Mouse (Mus musculus): Measurements from ENCODE around the gene Pfn1.

The Pfn1 gene

GRCm38 (mm10) chr11:70638714-70639278 is 15.6 kb downstream of the Pfn1 start, which contains the start of gene Gp1ba:
TSS of gene Gp1ba (plus strand) at chr11:70639122.
- DNase-seq (ENCODE audit: low read depth in 1 of 2, low spot score in 2 of 2), result no peak

- no peak for DNase-seq (ENCODE audit: low read depth in 1 of 2, low spot score in 2 of 2)
Observed at GRCm38 (mm10) chr11:70638293-70638692, 16.2 kb downstream of the Pfn1 start.

- no peak for DNase-seq (ENCODE audit: low read depth in 1 of 2, low spot score in 2 of 2)
Observed at GRCm38 (mm10) chr11:70637764-70638163, 16.7 kb downstream of the Pfn1 start.

GRCm38 (mm10) chr11:70635601-70636000 is 18.8 kb downstream of the Pfn1 start:
- no peak for DNase-seq (ENCODE audit: low read depth in 1 of 2, low spot score in 2 of 2)

GRCm38 (mm10) chr11:70630129-70630528 is 24.3 kb downstream of the Pfn1 start:
- no peak for DNase-seq (ENCODE audit: low read depth in 1 of 2, low spot score in 2 of 2)

- no peak for DNase-seq (ENCODE audit: low read depth in 1 of 2, low spot score in 2 of 2)
Observed at GRCm38 (mm10) chr11:70629557-70629956, 24.9 kb downstream of the Pfn1 start.

- no peak for DNase-seq (ENCODE audit: low read depth in 1 of 2, low spot score in 2 of 2)
Observed at GRCm38 (mm10) chr11:70628431-70628830, 26.0 kb downstream of the Pfn1 start.

- no peak for DNase-seq (ENCODE audit: low read depth in 1 of 2, low spot score in 2 of 2)
Observed at GRCm38 (mm10) chr11:70626877-70627276, 27.6 kb downstream of the Pfn1 start.

GRCm38 (mm10) chr11:70625473-70625872 is 29.0 kb downstream of the Pfn1 start:
- DNase-seq (ENCODE audit: low read depth in 1 of 2, low spot score in 2 of 2), result peak in 1 of 2 experiments; percentile 44

- DNase-seq (ENCODE audit: low read depth in 1 of 2, low spot score in 2 of 2), result no peak
Observed at GRCm38 (mm10) chr11:70623053-70623742, 31.2 kb downstream of the Pfn1 start.

GRCm38 (mm10) chr11:70621972-70622814 is 32.3 kb downstream of the Pfn1 start:
- DNase-seq (ENCODE audit: low read depth in 1 of 2, low spot score in 2 of 2), result no peak

GRCm38 (mm10) chr11:70619101-70619500 is 35.3 kb downstream of the Pfn1 start, which contains the start of gene Chrne:
TSS of gene Chrne (minus strand) at chr11:70619216.
- no peak for DNase-seq (ENCODE audit: low read depth in 1 of 2, low spot score in 2 of 2)

GRCm38 (mm10) chr11:70615516-70616093 is 38.8 kb downstream of the Pfn1 start, which contains the start of gene 4930544D05Rik:
TSS of gene 4930544D05Rik (plus strand) at chr11:70615848.
- DNase-seq (ENCODE audit: low read depth in 1 of 2, low spot score in 2 of 2), result no peak

- peak in 1 of 2 experiments; percentile 69 for DNase-seq (ENCODE audit: low read depth in 1 of 2, low spot score in 2 of 2)
Observed at GRCm38 (mm10) chr11:70615074-70615473, 39.4 kb downstream of the Pfn1 start.

- DNase-seq (ENCODE audit: low read depth in 1 of 2, low spot score in 2 of 2), result no peak
Observed at GRCm38 (mm10) chr11:70612505-70612904, 41.9 kb downstream of the Pfn1 start.

- no peak for DNase-seq (ENCODE audit: low read depth in 1 of 2, low spot score in 2 of 2)
Observed at GRCm38 (mm10) chr11:70610752-70611151, 43.7 kb downstream of the Pfn1 start.

GRCm38 (mm10) chr11:70608381-70609066 is 45.9 kb downstream of the Pfn1 start:
- no peak for DNase-seq (ENCODE audit: low read depth in 1 of 2, low spot score in 2 of 2)

GRCm38 (mm10) chr11:70607611-70608010 is 46.8 kb downstream of the Pfn1 start:
- no peak for DNase-seq (ENCODE audit: low read depth in 1 of 2, low spot score in 2 of 2)

GRCm38 (mm10) chr11:70606717-70607116 is 47.7 kb downstream of the Pfn1 start:
- no peak for DNase-seq (ENCODE audit: low read depth in 1 of 2, low spot score in 2 of 2)

GRCm38 (mm10) chr11:70605024-70605566 is 49.3 kb downstream of the Pfn1 start:
- peak in 1 of 2 experiments; percentile 72 for DNase-seq (ENCODE audit: low read depth in 1 of 2, low spot score in 2 of 2)
